Comparison of ENCODE assay signal across 7 mouse cellular contexts in genomic region chr9:104262016-104262762, GRCm38 (mm10). TPM values are rescaled to one million over a fixed set of nuclear protein-coding genes. Genes with fewer than 3 reads are reported as not detected.
DNase-seq lines count a peak whose midpoint lies in the region; ATAC-seq and TF ChIP-seq lines count a peak whose summit lies in the region.

No protein-coding gene starts in this region.

- peak overlapping the region; percentile 90 for H3K27ac ChIP-seq in bone marrow, adult 2 months (ENCODE audit: control insufficient read depth, insufficient read depth, low read depth, low read length, poor library complexity)
- H3K27ac ChIP-seq in forebrain, embryonic 15.5 days (replicated peaks), result peak overlapping the region; percentile 87
- H3K27ac ChIP-seq in lung, embryonic 15.5 days, result peak overlapping the region; percentile 88
- peak overlapping the region; percentile 57 for H3K27ac ChIP-seq in small intestine, adult 2 months (ENCODE audit: insufficient read depth, low read depth, low read length)

- no peak; the same call in none of the 2 replicates for ATAC-seq in forebrain, embryonic 15.5 days (replicated peaks)
- peak; percentile 59 for ATAC-seq in lung, embryonic 15.5 days (ENCODE audit: borderline replicate concordance, extremely low read depth, low FRiP score, low TSS enrichment)

- H3K36me3 ChIP-seq in forebrain, embryonic 15.5 days, result no peaks in the 10 kb centered on the region
- H3K36me3 ChIP-seq in lung, embryonic 15.5 days, result no peaks in the 10 kb centered on the region
- H3K36me3 ChIP-seq in small intestine, adult 2 months (ENCODE audit: control insufficient read depth, insufficient read depth, low read length), result 0 out of 2 replicates have a peak, but pooled peaks cover 1% of the 10 kb centered on the region

- no peak for TF ChIP-seq CTCF in bone marrow, adult 2 months (IDR thresholded peaks at IDR 0.05; ENCODE audit: control insufficient read depth, insufficient read depth, low read length)
- no peak for TF ChIP-seq CTCF in small intestine, adult 2 months (IDR thresholded peaks at IDR 0.05; ENCODE audit: extremely low read depth, insufficient read length, insufficient replicate concordance, low read depth, low read length)

- no peaks in the 10 kb centered on the region for H3K9me3 ChIP-seq in forebrain, embryonic 15.5 days
- H3K9me3 ChIP-seq in lung, embryonic 15.5 days, result no peaks in the 10 kb centered on the region

- H3K4me1 ChIP-seq in bone marrow, adult 2 months (ENCODE audit: control insufficient read depth, insufficient read depth, low read length), result no peaks in the 10 kb centered on the region; the same call in none of the 2 replicates
- H3K4me1 ChIP-seq in forebrain, embryonic 15.5 days, result peaks cover 23% of the 10 kb centered on the region
- peaks cover 17% of the 10 kb centered on the region for H3K4me1 ChIP-seq in lung, embryonic 15.5 days
- peaks cover 2% of the 10 kb centered on the region; the same call in 1 of the 2 replicates for H3K4me1 ChIP-seq in small intestine, adult 2 months (ENCODE audit: control insufficient read depth, insufficient read depth, insufficient read length, low read length)

- H3K4me3 ChIP-seq in bone marrow, adult 2 months (replicated peaks; ENCODE audit: control insufficient read depth, low read depth, low read length), result peak overlapping the region; percentile 76
- peak overlapping the region; percentile 69 for H3K4me3 ChIP-seq in forebrain, embryonic 15.5 days
- H3K4me3 ChIP-seq in lung, embryonic 15.5 days, result peak overlapping the region; percentile 100
- H3K4me3 ChIP-seq in small intestine, adult 2 months (ENCODE audit: low read depth, low read length), result peak overlapping the region; percentile 85

- under 1% methylated on average over 46 of the region's 46 CpGs for WGBS in bone marrow, adult 2 months
- WGBS in forebrain, embryonic 15.5 days, result 0% methylated on average over 34 of the region's 46 CpGs
- WGBS in lung, embryonic 15.5 days, result under 1% methylated on average over 38 of the region's 46 CpGs
- WGBS in small intestine, adult 2 months, result 2% methylated on average over 46 of the region's 46 CpGs

- H3K4me2 ChIP-seq in forebrain, embryonic 15.5 days (replicated peaks), result peak overlapping the region; percentile 56
- peak overlapping the region; percentile 87 for H3K4me2 ChIP-seq in lung, embryonic 15.5 days

- peak overlapping the region; percentile 80 for H3K9ac ChIP-seq in forebrain, embryonic 15.5 days (replicated peaks)
- peak overlapping the region; percentile 92 for H3K9ac ChIP-seq in lung, embryonic 15.5 days

- no peaks in the 10 kb centered on the region for H3K27me3 ChIP-seq in forebrain, embryonic 15.5 days
- no peaks in the 10 kb centered on the region for H3K27me3 ChIP-seq in lung, embryonic 15.5 days
- H3K27me3 ChIP-seq in small intestine, adult 2 months (ENCODE audit: control insufficient read depth, insufficient read depth, low read length), result no peaks in the 10 kb centered on the region

- no peak for TF ChIP-seq POLR2A in bone marrow, adult 2 months (IDR thresholded peaks at IDR 0.05; ENCODE audit: borderline replicate concordance, control insufficient read depth, low read depth, low read length)
- TF ChIP-seq POLR2A in small intestine, adult 2 months (IDR thresholded peaks at IDR 0.05; ENCODE audit: low read depth, low read length), result no peak

- DNase-seq in urinary bladder, postnatal 10 days (ENCODE audit: low spot score), result peak; percentile 22
- DNase-seq in urinary bladder, postnatal 25 days (ENCODE audit: low spot score), result no peak
- DNase-seq in kidney, adult 9 months, result peak; percentile 79

RNA-seq across cellular contexts. Expression of gene Dnajc13, which starts 0.5 kb away (rescaled TPM):
- polyA plus RNA-seq in bone marrow, adult 2 months (2011; ENCODE audit: insufficient read depth, insufficient read length, low replicate concordance, missing spikeins), result 10.0 and 15.6 TPM in 2 replicates
- polyA plus RNA-seq in forebrain, embryonic 15.5 days (2015; fragmentation: Nextera tagmentation; extraction: Ambion mirVana), result 16.7 and 22.7 TPM in 2 replicates
- 16.6 and 18.6 TPM in 2 replicates for polyA plus RNA-seq in lung, embryonic 15.5 days (2015; fragmentation: Nextera tagmentation; extraction: Ambion mirVana)
- 24.8 and 58.5 TPM in 2 replicates for polyA plus RNA-seq in small intestine, adult 2 months (2012; rRNA removed)
